Mouse (Mus musculus) lung, postnatal 10 days (tissue): ENCODE results near the gene Hibadh.

Experiments
- DNase-seq: peaks from one replicate; pipeline ENCODE4 v3.0.0; 2021

Gene Hibadh

GRCm38 (mm10) chr6:52501479-52501878 is 138.7 kb downstream of the Hibadh start:
- peak; percentile 16 for DNase-seq
